Mouse (Mus musculus) bone marrow macrophage, adult 2 months (primary cell): ENCODE measurements around the gene Zbed6. TPM values are rescaled to one million over a fixed set of nuclear protein-coding genes. Genes with fewer than 3 reads are reported as not detected.
"Not testable (repeated sequence)": the region's sequence is repeated elsewhere in the genome, so short reads cannot be mapped to it uniquely, and the experiment has no call there.

ENCODE experiments used
- H3K27ac ChIP-seq: 2 replicates; pipeline ENCODE4 v1.5.1; 2012; ENCODE audit warnings: low read depth, low read length; ENCODE audit not compliant: insufficient read depth
- H3K4me1 ChIP-seq: 2 replicates; pipeline ENCODE4 v1.6.1; 2012; ENCODE audit warnings: low read length; ENCODE audit not compliant: control insufficient read depth, insufficient read depth
- H3K4me3 ChIP-seq: 2 replicates; pipeline ENCODE4 v1.5.1; 2012; ENCODE audit warnings: mild to moderate bottlenecking, low read length, moderate library complexity; ENCODE audit not compliant: insufficient read depth
- CTCF ChIP-seq: IDR thresholded peaks from 2 replicates; pipeline ENCODE4 v1.5.1; 2012; ENCODE audit warnings: low read depth, mild to moderate bottlenecking, low read length, moderate library complexity
- POLR2A ChIP-seq: IDR thresholded peaks from 2 replicates; pipeline ENCODE4 v1.6.1; 2012; ENCODE audit warnings: mild to moderate bottlenecking, low read depth, low read length, borderline replicate concordance
- polyA plus RNA-seq: library from polyadenylated mRNA; stranded (reverse); fragments of >200 nt; gene quantifications from 2 replicates; pipeline ENCODE4 v1.2.4, GENCODE M21; 2012; ENCODE audit not compliant: missing spikeins, insufficient read depth, insufficient read length

Gene Zbed6
- 6.6 and 7.6 TPM in 2 replicates for polyA plus RNA-seq

- Histone ChIP-seq H3K4me3 (peak within 1 kb of the TSS; percentile 82), H3K4me1 (peaks cover 18% of the 10 kb centered on the region), H3K27ac (peak within 1 kb of the TSS; percentile 85)
- TF ChIP-seq CTCF (no peak), POLR2A (no peak)
These were observed at the start of gene Zbed6 for GRCm38 (mm10) chr1:133660466-133661202. Gene Zbed6 (minus strand): TSS chr1:133660885.

- no peak overlapping the region for H3K27ac ChIP-seq
- TF ChIP-seq POLR2A, result no peak
- no peak for TF ChIP-seq CTCF
- no peak overlapping the region for H3K4me3 ChIP-seq
- H3K4me1 ChIP-seq, result no peaks in the 10 kb centered on the region
These were observed 48.6 kb upstream of the Zbed6 start for GRCm38 (mm10) chr1:133709292-133709691.

DNA sequence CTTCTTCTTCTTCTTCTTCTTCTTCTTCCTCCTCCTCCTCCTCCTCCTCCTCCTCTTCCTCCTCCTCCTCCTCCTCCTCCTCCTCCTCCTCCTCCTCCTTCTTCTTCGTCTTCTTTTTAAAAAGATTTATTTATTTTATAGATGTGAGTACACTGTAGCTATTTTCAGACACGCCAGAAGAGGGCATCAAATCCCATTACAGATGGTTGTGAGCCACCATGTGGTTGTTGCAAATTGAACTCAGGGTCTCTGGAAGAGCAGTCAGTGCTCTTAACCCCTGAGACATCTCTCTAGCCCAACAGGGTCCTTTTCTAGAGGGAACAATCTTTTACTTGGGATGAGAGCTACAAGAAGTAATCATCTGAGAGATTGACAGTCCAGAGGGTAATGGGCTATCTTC is 41.1 kb upstream of the Zbed6 start:
- not testable (repeated sequence) for H3K4me3 ChIP-seq, H3K27ac ChIP-seq, H3K4me1 ChIP-seq

- H3K4me1 ChIP-seq, result no peaks in the 10 kb centered on the region
- no peak for TF ChIP-seq CTCF
- TF ChIP-seq POLR2A, result no peak
- H3K4me3 ChIP-seq, result no peak overlapping the region
- H3K27ac ChIP-seq, result no peak overlapping the region
These were observed 37.4 kb upstream of the Zbed6 start for GRCm38 (mm10) chr1:133697935-133698620.

GRCm38 (mm10) chr1:133695901-133696300 is 35.2 kb upstream of the Zbed6 start:
- H3K4me3 ChIP-seq, result no peak overlapping the region
- TF ChIP-seq POLR2A, result no peak
- no peak for TF ChIP-seq CTCF
- no peaks in the 10 kb centered on the region for H3K4me1 ChIP-seq
- no peak overlapping the region for H3K27ac ChIP-seq

DNA sequence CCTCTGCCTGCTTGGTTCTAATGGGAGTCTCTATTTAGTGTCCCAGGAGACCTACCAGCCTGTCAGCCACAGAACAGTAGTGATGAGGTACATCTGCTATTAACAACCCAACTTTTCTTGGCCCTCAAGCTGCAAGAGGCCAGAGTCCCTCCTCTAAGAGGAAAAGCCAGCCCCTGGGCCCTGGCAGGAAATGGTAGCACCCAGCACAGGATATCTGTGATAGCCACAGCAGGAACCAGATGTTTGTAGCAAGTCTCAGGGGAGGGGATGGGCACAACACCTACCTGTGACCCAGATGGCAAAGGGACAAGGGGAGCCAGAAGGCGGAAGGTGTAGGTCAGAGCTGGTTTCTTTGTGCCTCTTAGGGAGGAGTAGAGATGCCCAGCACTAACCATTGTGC is 34.2 kb upstream of the Zbed6 start:
- no peak overlapping the region for H3K4me3 ChIP-seq
- H3K4me1 ChIP-seq, result no peaks in the 10 kb centered on the region

GRCm38 (mm10) chr1:133694301-133694700 is 33.6 kb upstream of the Zbed6 start:
- TF ChIP-seq POLR2A (no peak), CTCF (no peak)
- Histone ChIP-seq H3K27ac (no peak overlapping the region), H3K4me3 (no peak overlapping the region), H3K4me1 (no peaks in the 10 kb centered on the region)

More for the DNA sequence above, 34.2 kb upstream of the Zbed6 start:
- TF ChIP-seq CTCF (no peak), POLR2A (no peak)
- no peak overlapping the region for H3K27ac ChIP-seq

DNA sequence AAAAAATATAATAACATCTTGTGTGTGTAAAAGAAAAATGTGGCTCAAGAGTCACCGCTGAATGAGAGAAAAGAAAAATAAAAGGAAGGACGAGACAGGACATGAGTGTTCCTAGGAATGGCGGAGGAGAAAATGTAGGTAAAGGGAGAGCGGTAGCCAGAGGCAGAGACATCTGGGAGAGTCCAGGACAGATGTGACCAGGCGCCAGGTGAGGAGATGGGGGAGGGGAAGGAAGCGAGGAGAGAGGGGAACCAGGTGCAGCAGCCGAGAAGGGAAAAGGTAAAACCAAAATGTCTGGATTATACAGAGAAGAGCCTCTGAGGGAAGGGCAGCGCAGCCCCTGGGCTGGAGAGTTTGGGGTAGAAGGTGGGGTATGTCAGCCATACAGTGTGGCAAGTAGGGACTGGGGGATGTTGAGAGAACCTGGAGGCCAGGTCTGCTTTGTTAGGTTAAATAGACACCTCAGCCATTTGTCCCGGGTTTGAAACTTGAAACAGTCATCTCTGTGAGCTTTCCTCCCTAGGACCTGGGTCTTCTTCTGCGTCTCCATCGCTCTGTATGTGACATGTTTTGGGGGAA is 32.9 kb upstream of the Zbed6 start:
- TF ChIP-seq CTCF, result no peak
- no peak for TF ChIP-seq POLR2A
- no peak overlapping the region for H3K27ac ChIP-seq
- no peaks in the 10 kb centered on the region for H3K4me1 ChIP-seq

GRCm38 (mm10) chr1:133692195-133692594 is 31.5 kb upstream of the Zbed6 start:
- Histone ChIP-seq H3K27ac (no peak overlapping the region), H3K4me1 (no peaks in the 10 kb centered on the region), H3K4me3 (no peak overlapping the region)
- TF ChIP-seq POLR2A (no peak), CTCF (no peak)

More for the DNA sequence above, 32.9 kb upstream of the Zbed6 start:
- no peak overlapping the region for H3K4me3 ChIP-seq

GRCm38 (mm10) chr1:133691046-133691445 is 30.4 kb upstream of the Zbed6 start:
- peaks cover 2% of the 10 kb centered on the region for H3K4me1 ChIP-seq
- H3K27ac ChIP-seq, result no peak overlapping the region
- TF ChIP-seq CTCF, result no peak
- no peak for TF ChIP-seq POLR2A
- no peak overlapping the region for H3K4me3 ChIP-seq
